Mouse (Mus musculus) neutrophil, adult 5-6 weeks (primary cell): ENCODE measurements around the gene Slc25a22. TPM values are rescaled to one million over a fixed set of nuclear protein-coding genes. Genes with fewer than 3 reads are reported as not detected.
A peak's percentile ranks its signal among the peaks of the same experiment; 100 is the strongest.
"Not testable (repeated sequence)": the region's sequence is repeated elsewhere in the genome, so short reads cannot be mapped to it uniquely, and the experiment has no call there.

Experiments used
- ATAC-seq: fragments of 151-379, 151-347 bp; 2 replicates; pipeline ENCODE4 v1.8.0; 2017; ENCODE audit warnings: mild to moderate bottlenecking, moderate TSS enrichment; ENCODE audit not compliant: insufficient number of reproducible peaks, poor library complexity, low FRiP score, severe bottlenecking; ENCODE audit errors: extremely low read depth
- total RNA-seq: library from RNA; stranded (forward); fragments of 200-1000 nt; gene quantifications from 2 replicates; pipeline ENCODE4 v1.2.3, GENCODE M21; 2017

The Slc25a22 gene
- total RNA-seq, 1 experiment from 2014 or later, result 4.9 TPM

DNA sequence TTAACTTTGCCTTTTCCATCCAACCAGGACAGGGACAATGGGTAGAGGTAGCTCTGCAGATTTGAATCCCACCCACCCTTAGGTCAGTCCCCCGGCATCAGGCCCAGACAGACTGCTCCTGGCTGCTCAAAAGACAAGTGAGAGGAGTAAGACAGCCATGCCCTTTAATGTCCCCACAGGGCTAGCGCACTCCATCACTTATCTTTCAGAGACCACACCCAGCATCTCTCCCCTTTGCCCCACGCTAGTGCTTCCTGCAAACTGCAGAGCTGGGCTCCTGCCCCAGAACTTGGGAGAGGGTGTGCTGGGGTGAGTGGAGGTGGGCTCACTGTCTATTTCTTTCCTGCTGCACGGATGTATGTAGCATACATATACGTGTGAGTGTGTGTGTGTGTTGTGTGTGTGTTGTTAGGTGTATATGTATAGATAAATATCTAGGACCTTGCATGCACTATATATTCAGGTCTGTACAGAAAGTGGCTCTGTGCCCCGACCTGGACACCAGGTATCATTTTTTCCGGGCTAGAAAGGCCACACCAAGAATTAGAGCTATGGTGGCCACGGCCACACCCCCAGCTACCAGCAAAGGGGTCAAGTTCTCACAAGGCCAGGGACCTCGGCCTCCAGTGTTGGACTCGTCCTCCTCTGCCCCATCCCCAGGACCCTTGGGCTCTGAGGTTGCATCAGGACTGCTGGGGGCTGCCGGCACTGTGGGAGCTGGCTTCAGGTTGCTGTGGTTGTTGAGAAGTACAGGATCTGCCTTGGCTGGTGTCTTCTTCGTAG lies 10.6 kb downstream of the Slc25a22 start:
- ATAC-seq, result no peak

DNA sequence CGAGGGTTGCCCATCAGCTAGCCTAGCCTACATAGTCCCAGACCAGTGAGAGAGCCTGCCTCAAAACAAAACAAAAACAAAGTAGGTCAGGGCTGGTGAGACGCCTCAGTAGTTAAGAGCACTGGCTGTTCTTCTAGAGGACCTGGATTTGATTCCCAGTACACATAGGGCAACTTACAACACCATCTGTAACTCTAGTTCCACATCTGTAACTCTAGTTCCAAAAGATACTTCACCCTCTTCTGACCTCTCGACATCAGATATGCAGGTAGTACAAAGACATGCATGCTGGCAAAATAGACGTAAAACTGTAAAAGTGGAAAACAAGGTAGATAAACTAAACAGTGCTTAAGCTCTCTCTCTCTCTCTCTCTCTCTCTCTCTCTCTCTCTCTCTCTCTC lies 13.9 kb downstream of the Slc25a22 start:
- no peak for ATAC-seq

DNA sequence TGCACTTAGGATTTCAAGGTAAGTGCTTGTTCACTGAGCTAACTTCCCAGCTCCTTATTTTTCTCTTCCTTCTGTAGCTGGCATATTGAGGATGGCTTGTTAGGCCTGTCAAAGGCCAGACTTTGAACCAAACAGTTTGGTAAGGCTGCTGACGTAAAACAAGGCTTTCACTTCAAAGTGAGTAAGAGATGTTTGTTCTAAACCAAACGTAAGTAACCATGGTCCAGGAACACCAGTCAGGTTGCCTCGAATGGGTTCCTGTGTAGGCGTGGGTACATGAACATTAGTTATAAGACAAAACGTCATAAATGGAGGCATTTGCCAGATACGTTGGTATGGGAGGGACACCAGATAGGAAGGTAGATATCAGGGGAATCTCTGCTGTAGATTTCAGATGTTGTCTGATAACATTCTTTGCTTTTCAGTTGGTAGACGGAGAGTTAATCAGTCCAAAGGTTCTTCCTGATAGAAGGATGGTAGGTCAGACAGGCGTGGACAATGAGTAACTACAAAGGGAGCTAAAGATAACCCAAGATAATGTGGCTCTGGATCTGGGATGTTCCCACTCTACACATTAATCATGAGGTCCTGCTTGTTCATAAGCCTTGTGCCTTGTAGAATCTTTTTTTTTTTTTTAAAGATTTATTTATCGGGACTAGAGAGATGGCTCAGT lies 17.5 kb downstream of the Slc25a22 start:
- ATAC-seq, result no peak

DNA sequence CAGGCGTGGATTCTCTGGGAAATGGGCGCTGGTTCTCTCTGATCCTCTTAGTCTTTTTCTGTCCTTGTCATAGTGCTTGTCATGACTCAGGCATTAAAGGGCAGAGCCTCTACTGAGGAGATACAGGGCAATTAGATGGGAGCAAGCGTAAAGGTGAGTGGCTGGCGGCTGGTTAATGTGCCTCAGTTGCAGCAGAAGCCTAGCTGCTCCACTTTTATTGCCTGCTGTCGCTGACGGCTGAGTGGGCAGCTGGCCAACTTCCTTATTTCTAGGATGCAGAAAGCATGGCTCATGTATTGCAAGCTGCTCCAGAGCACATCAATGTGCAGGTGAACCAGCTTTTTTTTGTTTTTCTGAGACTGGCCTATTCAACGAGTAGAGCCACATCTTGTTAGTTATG lies 18.7 kb downstream of the Slc25a22 start:
- ATAC-seq, result no peak

DNA sequence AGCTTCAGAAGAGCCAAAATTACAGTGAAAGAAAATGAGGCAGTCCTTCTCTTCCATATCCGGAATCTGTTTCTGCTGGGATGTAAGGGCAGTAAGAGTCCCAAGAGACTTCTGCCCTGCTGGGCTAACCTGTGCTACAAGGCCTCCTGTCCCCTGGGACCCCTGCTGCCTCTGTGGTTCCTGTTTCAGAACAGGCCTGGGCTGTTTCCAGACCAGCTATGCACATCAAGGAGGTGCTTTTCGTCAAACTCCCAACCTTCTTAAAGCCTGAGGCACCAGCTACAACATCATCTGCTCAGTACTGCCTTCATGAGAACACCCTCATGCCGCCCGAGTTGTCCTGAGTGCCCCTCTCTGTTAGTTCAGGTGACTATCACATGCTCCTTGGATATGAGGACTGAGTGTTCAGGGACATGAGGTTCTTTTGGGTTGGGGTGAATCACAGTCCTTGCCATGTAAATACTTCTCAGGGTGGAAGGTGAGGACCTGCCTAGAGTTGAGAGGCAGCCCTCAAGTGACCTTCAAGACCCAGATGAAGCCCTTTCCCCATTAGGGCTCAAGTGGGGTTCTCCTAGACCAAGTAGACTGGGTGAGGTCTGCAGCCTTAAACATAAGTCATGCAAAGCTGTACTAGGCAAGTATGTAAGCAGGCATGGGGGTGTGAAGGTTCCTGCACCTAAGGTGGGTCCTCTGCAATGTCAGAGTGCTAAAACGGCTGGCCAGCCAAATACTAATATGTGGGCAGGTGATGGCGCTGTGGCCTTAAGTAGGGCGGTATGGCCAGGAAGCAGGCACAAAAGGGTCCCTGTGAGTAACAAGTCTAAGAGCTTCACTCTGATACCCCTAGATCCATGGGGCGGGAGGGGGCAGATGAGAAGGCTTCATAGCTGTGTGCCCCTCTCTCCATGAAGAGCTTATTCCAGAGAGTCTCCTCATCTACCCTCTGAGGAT lies 19.7 kb downstream of the Slc25a22 start:
- no peak for ATAC-seq

DNA sequence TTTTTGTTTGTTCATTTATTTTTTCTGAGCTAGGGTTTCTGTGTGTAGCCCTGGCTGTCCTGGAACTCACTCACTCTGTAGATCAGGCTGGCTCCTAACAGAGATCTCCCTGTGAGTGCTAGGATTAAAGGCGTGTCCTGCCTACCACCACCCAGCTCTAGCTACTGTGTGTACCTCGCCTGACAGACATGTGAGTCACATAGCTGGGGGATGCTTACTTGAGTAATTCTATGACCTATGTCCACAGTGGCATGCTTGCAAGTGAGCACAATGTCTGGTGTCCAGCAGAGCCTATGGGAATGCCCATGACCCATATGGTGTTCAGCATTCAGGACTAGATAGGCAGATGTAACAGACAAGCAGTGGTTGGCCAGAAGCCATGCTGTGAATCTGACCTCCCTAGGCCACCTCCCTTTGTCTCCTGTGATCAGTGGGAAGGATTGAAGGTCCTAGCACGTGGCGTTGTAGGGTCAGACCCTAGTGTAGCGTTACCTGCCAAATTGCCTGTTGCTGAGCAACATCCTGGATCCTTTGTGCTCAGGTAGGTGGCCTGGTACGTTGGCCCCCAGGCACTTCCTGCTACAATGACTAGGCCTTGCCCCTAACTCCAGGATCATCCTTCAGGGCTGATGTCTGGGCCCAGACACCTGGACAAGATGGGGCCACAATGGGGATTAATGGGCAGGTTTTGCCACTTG lies 21.4 kb downstream of the Slc25a22 start:
- ATAC-seq, result no peak

DNA sequence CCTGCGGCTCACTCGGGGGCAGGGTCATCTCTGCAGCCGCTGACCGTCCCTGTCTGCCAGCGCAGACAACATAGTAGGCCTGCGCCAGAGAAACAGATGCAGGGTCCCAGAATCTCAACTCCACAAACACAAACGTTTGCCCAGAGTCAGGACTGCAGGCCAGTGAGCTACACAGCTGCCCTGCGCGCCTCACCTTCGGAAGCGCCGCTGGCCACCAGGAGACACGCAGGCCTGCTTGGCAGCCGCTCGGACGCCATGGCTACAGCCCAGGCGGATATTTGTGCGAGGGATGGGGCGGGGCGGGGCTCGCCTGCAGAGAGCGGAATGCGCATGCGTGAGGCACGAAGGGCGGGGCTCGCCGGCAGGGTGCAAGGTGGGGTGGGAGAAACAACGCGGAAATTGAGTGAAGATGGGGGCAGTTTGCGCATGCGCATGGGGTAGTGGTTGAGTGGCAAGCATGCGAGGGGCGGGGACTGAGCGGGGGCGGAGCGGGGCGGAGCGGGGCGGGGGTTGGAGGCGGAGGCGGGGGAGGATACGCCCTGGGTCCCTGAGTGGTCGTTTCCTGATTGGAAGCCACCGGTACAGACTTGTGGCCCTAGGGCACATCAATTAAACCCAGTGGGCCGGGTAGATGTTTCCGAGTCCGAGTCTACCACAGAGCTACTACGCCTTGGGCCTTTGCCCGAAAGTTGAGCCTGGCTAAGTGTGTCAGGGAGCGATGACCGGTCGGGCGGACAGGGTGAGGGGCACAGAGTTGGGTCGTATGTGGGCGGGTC lies 23.7 kb downstream of the Slc25a22 start, which contains the start of gene Gatd1:
Gene Gatd1, minus strand, starts transcription at position 328 of the 776 bp plus-strand sequence.
- ATAC-seq, result peak; percentile 91

DNA sequence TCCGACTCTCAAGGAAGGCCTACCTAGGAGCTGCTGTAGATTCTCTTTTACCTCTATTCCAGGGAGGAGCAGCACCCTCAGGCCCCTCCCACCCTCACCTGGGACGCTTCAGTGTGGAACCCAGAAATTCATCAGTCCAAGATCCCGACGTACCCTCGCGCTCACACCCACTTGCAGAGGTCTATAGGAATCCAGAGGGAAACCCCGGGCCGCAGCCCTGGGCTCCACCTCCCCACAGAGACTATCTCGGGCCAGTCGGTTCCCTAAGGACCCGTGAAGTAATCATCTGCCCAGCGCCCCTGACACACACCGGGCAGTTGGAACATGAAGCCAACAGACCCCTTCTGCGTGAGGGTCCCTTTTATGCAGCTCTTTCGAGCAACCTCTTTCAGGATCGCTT lies 24.4 kb downstream of the Slc25a22 start:
- ATAC-seq, result no peak

DNA sequence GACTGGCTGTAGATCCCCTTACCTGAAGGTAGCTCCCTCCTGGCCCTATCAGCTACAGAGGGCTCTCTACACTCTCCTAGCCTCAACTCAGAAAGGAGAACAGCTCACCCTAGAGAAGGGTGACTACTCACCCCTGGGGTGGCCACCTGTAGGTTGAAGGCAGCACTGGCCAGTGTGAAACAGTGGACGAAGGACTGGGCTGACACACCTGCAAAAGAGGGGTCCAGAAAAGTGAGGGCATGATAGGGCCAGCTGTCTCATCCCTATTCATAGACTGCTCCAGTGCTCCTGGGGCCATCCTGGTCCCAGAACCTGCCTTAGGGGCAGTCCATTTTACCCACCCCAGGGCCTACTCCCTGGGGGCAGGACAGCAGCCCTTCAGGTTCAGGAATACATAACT lies 26.0 kb downstream of the Slc25a22 start:
- ATAC-seq, result no peak

DNA sequence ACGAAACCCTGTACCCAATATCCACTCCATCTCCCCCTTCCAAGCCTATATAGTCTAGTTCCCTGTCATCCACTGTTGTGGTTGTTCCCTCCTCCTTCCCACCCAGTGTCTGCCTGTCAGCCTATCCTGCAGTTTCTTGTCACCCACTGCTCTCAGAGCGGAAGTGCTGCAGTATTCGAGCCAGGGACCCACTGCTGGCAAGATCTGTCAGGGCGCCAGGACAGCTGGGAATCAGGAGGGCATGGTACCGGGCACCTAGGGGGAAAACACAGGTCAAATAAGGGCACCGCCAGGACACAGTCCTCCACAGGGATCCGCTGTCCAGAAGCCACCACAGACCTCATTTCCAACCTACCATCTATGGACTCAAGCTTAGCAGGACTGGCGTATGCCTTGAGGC lies 27.1 kb downstream of the Slc25a22 start:
- ATAC-seq, result no peak

DNA sequence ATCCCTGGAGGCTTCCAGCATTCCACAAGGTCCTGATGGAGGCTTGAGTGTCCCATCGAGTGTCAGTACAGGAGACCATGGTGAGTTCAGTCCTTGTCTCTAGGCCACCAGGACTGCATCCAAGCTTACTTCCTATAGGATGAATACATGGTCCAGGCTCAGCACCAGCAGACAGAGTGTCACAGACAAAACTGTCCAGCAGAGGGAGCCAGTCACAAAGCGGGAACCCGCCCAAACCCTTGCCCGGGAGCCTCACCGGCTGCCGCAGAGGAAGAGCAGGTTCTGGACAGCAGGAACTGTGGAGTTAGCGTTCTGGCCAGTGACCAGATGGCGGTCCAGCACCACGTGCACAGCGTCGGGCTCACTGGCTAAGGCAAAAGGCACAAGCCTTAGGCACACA lies 28.9 kb downstream of the Slc25a22 start:
- ATAC-seq, result peak; percentile 83

DNA sequence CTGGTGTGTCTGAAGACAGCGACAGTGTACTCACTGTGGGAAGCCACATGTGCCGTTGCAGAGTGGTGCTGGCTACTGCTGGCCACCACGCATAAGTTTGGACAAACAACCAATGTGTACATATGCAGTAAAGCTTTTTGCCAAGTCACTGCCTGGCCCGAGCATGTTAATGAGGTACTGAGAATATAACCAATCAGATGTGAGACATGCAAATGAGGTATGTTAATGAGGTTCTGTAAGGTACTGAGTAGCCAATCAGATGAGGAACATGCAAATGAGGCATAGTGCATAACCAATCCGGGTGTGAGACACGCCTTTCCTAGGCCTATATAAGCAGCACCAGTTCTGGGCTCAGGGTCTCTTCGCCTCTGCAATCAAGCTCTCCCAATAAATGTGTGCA lies 30.0 kb downstream of the Slc25a22 start:
- ATAC-seq, result not testable (repeated sequence)

DNA sequence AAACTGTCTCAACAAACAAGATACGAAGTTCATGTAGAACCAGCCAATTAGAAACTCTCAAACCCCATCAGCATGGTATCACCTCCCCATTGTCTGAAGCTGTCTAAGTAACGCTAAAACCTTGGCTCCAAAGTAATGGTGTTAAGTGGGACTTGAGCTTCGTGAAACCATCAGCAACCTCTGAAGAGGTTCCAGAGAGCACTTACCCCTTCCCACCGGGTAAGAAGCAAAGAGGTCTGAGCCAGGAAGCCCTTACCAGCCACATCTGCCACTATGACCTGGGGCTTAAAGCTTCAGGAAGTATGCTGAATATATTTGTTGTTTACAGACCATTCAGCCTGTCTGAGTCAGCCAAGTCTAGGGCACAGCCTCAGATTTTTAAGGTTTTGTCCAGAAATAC lies 32.2 kb downstream of the Slc25a22 start:
- no peak for ATAC-seq

DNA sequence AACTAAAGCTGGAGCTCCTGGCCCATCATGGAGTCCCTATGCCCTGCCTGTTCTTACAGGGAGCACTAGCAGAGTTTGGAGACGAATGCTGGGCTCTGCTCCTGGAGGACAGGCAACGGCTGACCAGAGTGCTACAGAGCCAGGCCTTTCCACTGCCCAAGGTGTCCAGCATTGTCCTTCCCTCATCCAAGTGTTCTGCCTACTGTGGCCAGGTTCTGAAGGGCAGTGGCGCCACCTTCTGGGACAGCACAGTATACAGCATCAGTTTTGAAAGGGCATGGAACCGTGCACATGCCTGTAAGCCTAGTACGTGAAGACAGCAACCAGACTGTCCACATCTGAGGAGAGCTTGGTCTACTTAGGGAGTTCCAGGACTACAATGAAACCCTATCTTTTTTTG lies 34.4 kb downstream of the Slc25a22 start:
- ATAC-seq, result peak; percentile 82

DNA sequence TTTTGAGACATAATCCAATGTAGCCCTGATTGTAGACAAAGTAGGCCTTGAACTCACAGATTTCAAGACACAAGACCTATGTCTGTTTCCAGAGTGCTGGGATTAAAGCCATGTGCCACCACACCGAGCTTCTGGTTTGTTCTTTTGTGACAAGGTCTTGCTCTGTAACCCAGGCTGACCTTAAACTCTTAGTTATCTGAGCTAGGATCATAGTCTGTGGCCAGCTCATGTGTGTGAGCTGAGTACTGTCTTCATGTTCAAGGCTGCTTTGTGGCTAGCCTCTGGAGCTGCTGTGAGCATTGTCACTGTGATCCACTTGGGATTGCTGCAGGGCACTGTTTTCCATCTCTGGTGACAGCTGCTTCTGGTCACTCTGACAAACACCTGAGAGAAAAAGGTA lies 42.3 kb downstream of the Slc25a22 start:
- ATAC-seq, result no peak

DNA sequence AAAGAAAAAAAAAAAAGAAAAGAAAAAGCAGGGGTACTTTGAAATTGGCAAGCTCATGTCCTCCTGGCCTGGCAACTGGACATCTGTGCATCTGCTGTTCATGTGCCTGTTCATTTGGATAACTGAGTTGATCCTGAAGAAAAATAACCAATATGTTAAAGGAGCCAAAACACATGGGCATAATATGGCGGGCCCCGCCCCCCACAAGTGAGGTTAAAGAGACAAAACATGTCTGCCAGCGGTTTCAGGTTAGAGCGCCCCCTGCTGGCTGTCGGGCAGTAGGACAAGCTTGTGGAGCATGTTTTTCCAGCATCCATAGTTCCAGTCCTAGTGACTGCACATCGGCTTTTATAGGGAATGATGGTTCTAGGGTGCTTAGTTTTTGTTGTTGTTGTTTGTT lies 42.9 kb downstream of the Slc25a22 start:
- ATAC-seq, result peak; percentile 33

DNA sequence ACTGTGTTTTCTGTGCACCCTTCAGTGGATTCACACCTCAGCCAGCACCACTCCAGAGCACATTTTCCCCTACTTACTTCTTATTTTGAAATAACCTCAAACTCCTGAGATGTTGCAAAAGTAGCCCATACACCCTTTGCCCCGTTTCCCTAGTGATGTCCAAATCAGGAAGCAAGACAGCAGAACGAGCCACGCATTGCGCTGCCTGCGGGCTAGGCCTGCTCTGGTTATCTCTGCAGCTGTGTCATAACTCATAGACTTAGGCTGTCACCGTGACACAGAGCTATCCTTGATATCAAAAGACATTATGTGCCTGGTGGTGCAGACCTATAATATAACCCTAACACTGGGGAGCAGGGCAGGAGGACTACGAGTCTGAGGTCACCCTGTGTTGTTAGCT lies 43.5 kb downstream of the Slc25a22 start:
- ATAC-seq, result peak; percentile 59

DNA sequence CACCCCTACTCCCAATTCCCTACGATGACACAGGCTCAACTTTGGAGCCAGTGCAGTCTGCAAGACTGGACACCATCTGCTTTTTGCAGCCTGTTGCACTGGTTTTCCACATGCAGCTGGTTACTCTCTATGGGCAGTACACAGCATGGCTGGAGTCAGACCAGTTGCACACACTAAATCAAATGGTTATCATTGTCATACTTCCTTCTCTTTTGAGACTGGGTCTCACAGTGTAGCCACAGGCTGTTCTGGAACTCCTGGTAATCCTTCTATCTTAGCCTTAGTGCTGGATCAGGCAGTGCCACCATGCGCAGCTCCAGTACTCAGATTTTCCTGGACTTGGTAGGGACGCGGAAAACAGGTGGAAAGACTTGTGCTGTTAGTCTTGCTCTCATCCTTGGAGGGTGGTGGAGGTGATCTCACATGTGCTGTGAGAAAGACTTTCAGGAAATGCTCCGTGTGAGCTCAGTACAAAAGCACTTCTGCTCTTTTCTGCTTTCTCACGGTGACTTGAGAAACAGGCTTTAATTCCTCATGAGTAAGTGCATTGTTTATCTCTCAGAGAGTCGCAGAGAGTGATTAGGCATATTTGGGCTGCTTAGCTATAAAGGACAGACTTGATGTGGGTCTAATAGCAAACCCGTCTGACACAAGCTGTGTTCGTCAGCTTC lies 45.0 kb downstream of the Slc25a22 start:
- peak; percentile 50 for ATAC-seq
